Mouse (Mus musculus): ENCODE measurements around the gene Oasl1. TPM values are rescaled to one million over a fixed set of nuclear protein-coding genes. Genes with fewer than 3 reads are reported as not detected.
"Not testable (repeated sequence)": the region's sequence is repeated elsewhere in the genome, so short reads cannot be mapped to it uniquely, and the experiment has no call there.

Oasl1 gene
- polyA plus RNA-seq (2015; fragmentation: Nextera tagmentation; extraction: Ambion mirVana), result 0.40 TPM in 1 of 2 replicates, not detected in the other

- no peak within 1 kb of the TSS for H3K9ac ChIP-seq (ENCODE audit: low read depth, low read length)
- WGBS, result 50% methylated on average over 15 of the region's 15 CpGs
- H3K9me3 ChIP-seq (replicated peaks; ENCODE audit: control insufficient read depth, low read length, poor library complexity, severe bottlenecking), result 0 out of 2 replicates have a peak, but pooled peaks cover 2% of the 10 kb centered on the region
- no peaks in the 10 kb centered on the region for H3K36me3 ChIP-seq (ENCODE audit: control insufficient read depth, insufficient read depth, low read length)
- H3K4me2 ChIP-seq (ENCODE audit: low read length), result peak within 1 kb of the TSS; percentile 13
- no peaks in the 10 kb centered on the region for H3K4me1 ChIP-seq (ENCODE audit: control insufficient read depth, insufficient read depth, low read length)
- no peak within 1 kb of the TSS for H3K27ac ChIP-seq (ENCODE audit: low read length)
- ATAC-seq, result no peak
- no peaks in the 10 kb centered on the region for H3K27me3 ChIP-seq (ENCODE audit: control insufficient read depth, insufficient read depth, low read depth, low read length)
- H3K4me3 ChIP-seq (ENCODE audit: low read depth, low read length), result no peak within 1 kb of the TSS
Observed at GRCm38 (mm10) chr5:114922998-114923473, at the start of gene Oasl1. Oasl1 (plus strand) TSS chr5:114923240.

- Histone ChIP-seq H3K9ac (ENCODE audit: low read depth, low read length) (no peak overlapping the region), H3K36me3 (ENCODE audit: control insufficient read depth, insufficient read depth, low read length) (no peaks in the 10 kb centered on the region), H3K4me2 (ENCODE audit: low read length) (no peak overlapping the region), H3K9me3 (replicated peaks; ENCODE audit: control insufficient read depth, low read length, poor library complexity, severe bottlenecking) (no peaks in the 10 kb centered on the region), H3K4me1 (ENCODE audit: control insufficient read depth, insufficient read depth, low read length) (no peaks in the 10 kb centered on the region), H3K4me3 (ENCODE audit: low read depth, low read length) (no peak overlapping the region), H3K27ac (ENCODE audit: low read length) (no peak overlapping the region), H3K27me3 (ENCODE audit: control insufficient read depth, insufficient read depth, low read depth, low read length) (no peaks in the 10 kb centered on the region)
- no peak for ATAC-seq
- 52% methylated on average over 6 of the region's 6 CpGs for WGBS
Observed at GRCm38 (mm10) chr5:114875858-114876257, 47.2 kb upstream of the Oasl1 start.

GRCm38 (mm10) chr5:114876331-114876730, 46.7 kb upstream of the Oasl1 start:
- Histone ChIP-seq H3K36me3 (ENCODE audit: control insufficient read depth, insufficient read depth, low read length) (no peaks in the 10 kb centered on the region), H3K4me1 (ENCODE audit: control insufficient read depth, insufficient read depth, low read length) (no peaks in the 10 kb centered on the region), H3K4me3 (ENCODE audit: low read depth, low read length) (no peak overlapping the region), H3K4me2 (ENCODE audit: low read length) (no peak overlapping the region), H3K27ac (ENCODE audit: low read length) (no peak overlapping the region), H3K9ac (ENCODE audit: low read depth, low read length) (no peak overlapping the region), H3K9me3 (replicated peaks; ENCODE audit: control insufficient read depth, low read length, poor library complexity, severe bottlenecking) (no peaks in the 10 kb centered on the region), H3K27me3 (ENCODE audit: control insufficient read depth, insufficient read depth, low read depth, low read length) (no peaks in the 10 kb centered on the region)
- no peak for ATAC-seq
- WGBS, result 26% methylated on average over 6 of the region's 6 CpGs

- Histone ChIP-seq H3K27me3 (ENCODE audit: control insufficient read depth, insufficient read depth, low read depth, low read length) (no peaks in the 10 kb centered on the region), H3K4me1 (ENCODE audit: control insufficient read depth, insufficient read depth, low read length) (no peaks in the 10 kb centered on the region), H3K9ac (ENCODE audit: low read depth, low read length) (no peak overlapping the region), H3K36me3 (ENCODE audit: control insufficient read depth, insufficient read depth, low read length) (no peaks in the 10 kb centered on the region), H3K4me3 (ENCODE audit: low read depth, low read length) (no peak overlapping the region), H3K27ac (ENCODE audit: low read length) (no peak overlapping the region), H3K9me3 (replicated peaks; ENCODE audit: control insufficient read depth, low read length, poor library complexity, severe bottlenecking) (no peaks in the 10 kb centered on the region), H3K4me2 (ENCODE audit: low read length) (no peak overlapping the region)
- ATAC-seq, result no peak
- WGBS, result 61% methylated on average over 7 of the region's 7 CpGs
Observed at GRCm38 (mm10) chr5:114877487-114877886, 45.6 kb upstream of the Oasl1 start.

GRCm38 (mm10) chr5:114879399-114879798, 43.6 kb upstream of the Oasl1 start:
- Histone ChIP-seq H3K9ac (ENCODE audit: low read depth, low read length) (no peak overlapping the region), H3K27me3 (ENCODE audit: control insufficient read depth, insufficient read depth, low read depth, low read length) (no peaks in the 10 kb centered on the region), H3K36me3 (ENCODE audit: control insufficient read depth, insufficient read depth, low read length) (no peaks in the 10 kb centered on the region), H3K4me1 (ENCODE audit: control insufficient read depth, insufficient read depth, low read length) (no peaks in the 10 kb centered on the region), H3K4me3 (ENCODE audit: low read depth, low read length) (no peak overlapping the region), H3K4me2 (ENCODE audit: low read length) (no peak overlapping the region), H3K9me3 (replicated peaks; ENCODE audit: control insufficient read depth, low read length, poor library complexity, severe bottlenecking) (no peaks in the 10 kb centered on the region), H3K27ac (ENCODE audit: low read length) (no peak overlapping the region)
- no peak for ATAC-seq
- 72% methylated on average over 13 of the region's 13 CpGs for WGBS

GRCm38 (mm10) chr5:114882319-114882718, 40.7 kb upstream of the Oasl1 start:
- H3K27me3 ChIP-seq (ENCODE audit: control insufficient read depth, insufficient read depth, low read depth, low read length); H3K4me3 ChIP-seq (ENCODE audit: low read depth, low read length); H3K4me2 ChIP-seq (ENCODE audit: low read length); H3K36me3 ChIP-seq (ENCODE audit: control insufficient read depth, insufficient read depth, low read length); H3K9me3 ChIP-seq (replicated peaks; ENCODE audit: control insufficient read depth, low read length, poor library complexity, severe bottlenecking); H3K9ac ChIP-seq (ENCODE audit: low read depth, low read length); H3K27ac ChIP-seq (ENCODE audit: low read length); H3K4me1 ChIP-seq (ENCODE audit: control insufficient read depth, insufficient read depth, low read length); ATAC-seq: not testable (repeated sequence)
- WGBS, result 88% methylated on average over 6 of the region's 7 CpGs

- Histone ChIP-seq H3K9me3 (replicated peaks; ENCODE audit: control insufficient read depth, low read length, poor library complexity, severe bottlenecking) (no peaks in the 10 kb centered on the region), H3K9ac (ENCODE audit: low read depth, low read length) (no peak overlapping the region), H3K27ac (ENCODE audit: low read length) (no peak overlapping the region), H3K4me2 (ENCODE audit: low read length) (no peak overlapping the region), H3K27me3 (ENCODE audit: control insufficient read depth, insufficient read depth, low read depth, low read length) (no peaks in the 10 kb centered on the region), H3K4me1 (ENCODE audit: control insufficient read depth, insufficient read depth, low read length) (no peaks in the 10 kb centered on the region), H3K36me3 (ENCODE audit: control insufficient read depth, insufficient read depth, low read length) (no peaks in the 10 kb centered on the region), H3K4me3 (ENCODE audit: low read depth, low read length) (no peak overlapping the region)
- ATAC-seq, result no peak
- WGBS, result 94% methylated on average over 11 of the region's 11 CpGs
Observed at GRCm38 (mm10) chr5:114883022-114883421, 40.0 kb upstream of the Oasl1 start.

GRCm38 (mm10) chr5:114886801-114887200, 36.2 kb upstream of the Oasl1 start:
- no peaks in the 10 kb centered on the region for H3K27me3 ChIP-seq (ENCODE audit: control insufficient read depth, insufficient read depth, low read depth, low read length)
- no peaks in the 10 kb centered on the region for H3K9me3 ChIP-seq (replicated peaks; ENCODE audit: control insufficient read depth, low read length, poor library complexity, severe bottlenecking)
- H3K4me1 ChIP-seq (ENCODE audit: control insufficient read depth, insufficient read depth, low read length), result no peaks in the 10 kb centered on the region
- H3K36me3 ChIP-seq (ENCODE audit: control insufficient read depth, insufficient read depth, low read length), result no peaks in the 10 kb centered on the region
- no peak overlapping the region for H3K27ac ChIP-seq (ENCODE audit: low read length)
- H3K9ac ChIP-seq (ENCODE audit: low read depth, low read length), result no peak overlapping the region
- 87% methylated on average over 6 of the region's 6 CpGs for WGBS
- no peak for ATAC-seq
- no peak overlapping the region for H3K4me3 ChIP-seq (ENCODE audit: low read depth, low read length)
- no peak overlapping the region for H3K4me2 ChIP-seq (ENCODE audit: low read length)

GRCm38 (mm10) chr5:114888995-114889394, 34.0 kb upstream of the Oasl1 start:
- H3K27me3 ChIP-seq (ENCODE audit: control insufficient read depth, insufficient read depth, low read depth, low read length), result no peaks in the 10 kb centered on the region
- no peak overlapping the region for H3K27ac ChIP-seq (ENCODE audit: low read length)
- no peak overlapping the region for H3K4me3 ChIP-seq (ENCODE audit: low read depth, low read length)
- H3K4me2 ChIP-seq (ENCODE audit: low read length), result no peak overlapping the region
- no peak overlapping the region for H3K9ac ChIP-seq (ENCODE audit: low read depth, low read length)
- no peaks in the 10 kb centered on the region for H3K9me3 ChIP-seq (replicated peaks; ENCODE audit: control insufficient read depth, low read length, poor library complexity, severe bottlenecking)
- no peaks in the 10 kb centered on the region for H3K4me1 ChIP-seq (ENCODE audit: control insufficient read depth, insufficient read depth, low read length)
- no peaks in the 10 kb centered on the region for H3K36me3 ChIP-seq (ENCODE audit: control insufficient read depth, insufficient read depth, low read length)
- 79% methylated on average over 2 of the region's 2 CpGs for WGBS
- no peak for ATAC-seq
